Mouse (Mus musculus) erythroid progenitor cell, adult 5-6 weeks (primary cell): ENCODE measurements around the gene Scaper. TPM values are rescaled to one million over a fixed set of nuclear protein-coding genes. Genes with fewer than 3 reads are reported as not detected.

Experiments used
- ATAC-seq: replicated peaks from 2 replicates; pipeline ENCODE4 v1.8.0; 2016; ENCODE audit warnings: moderate number of reproducible peaks, mild to moderate bottlenecking, moderate TSS enrichment, inconsistent platforms; ENCODE audit not compliant: poor library complexity, low FRiP score, severe bottlenecking
- total RNA-seq, 2 experiments: library from RNA; stranded (forward) in 1 of 2; stranded (reverse) in 1 of 2; fragments of 150-400 nt in 1 of 2; fragments of 186-747, 209-891 nt in 1 of 2; gene quantifications; 2 replicates each; pipeline versions ENCODE4 v1.2.3 to v1.2.4; 2015 to 2017; ENCODE audit warnings: low replicate concordance in 2 of 2

Scaper gene
- total RNA-seq (2015; ENCODE audit: low replicate concordance) (3.4 and 7.2 TPM in 2 replicates), total RNA-seq (2017; ENCODE audit: low replicate concordance) (9.1 and 11.8 TPM in 2 replicates)

- peak; percentile 95 for ATAC-seq
Observed at GRCm38 (mm10) chr9:55937664-55938617, at the start of gene Scaper. Gene Scaper (minus strand): TSS chr9:55938119.

- 0 out of 2 replicates have a peak, but pooled peaks have one; percentile 34 for ATAC-seq
Observed at GRCm38 (mm10) chr9:55946819-55947218, 8.9 kb upstream of the Scaper start.

GRCm38 (mm10) chr9:55941356-55941755 is 3.4 kb upstream of the Scaper start:
- ATAC-seq = no peak

- ATAC-seq = peak; percentile 20; the same call in 1 of the 2 replicates
Observed at GRCm38 (mm10) chr9:55938618-55938985, 683 bp upstream of the Scaper start.

GRCm38 (mm10) chr9:55937224-55937663 is 675 bp downstream of the Scaper start:
- ATAC-seq = no peak

- no peak for ATAC-seq
Observed at GRCm38 (mm10) chr9:55932482-55932881, 5.4 kb downstream of the Scaper start.

GRCm38 (mm10) chr9:55918579-55918978 is 19.3 kb downstream of the Scaper start:
- ATAC-seq = no peak

- no peak for ATAC-seq
Observed at GRCm38 (mm10) chr9:55916751-55917150, 21.2 kb downstream of the Scaper start.

GRCm38 (mm10) chr9:55911481-55911880 is 26.4 kb downstream of the Scaper start:
- ATAC-seq = no peak

GRCm38 (mm10) chr9:55902964-55903363 is 35.0 kb downstream of the Scaper start:
- ATAC-seq = no peak

- no peak for ATAC-seq
Observed at GRCm38 (mm10) chr9:55901588-55901987, 36.3 kb downstream of the Scaper start.

GRCm38 (mm10) chr9:55900531-55900930 is 37.4 kb downstream of the Scaper start:
- ATAC-seq = no peak

GRCm38 (mm10) chr9:55878066-55878465 is 59.9 kb downstream of the Scaper start:
- no peak for ATAC-seq

- no peak for ATAC-seq
Observed at GRCm38 (mm10) chr9:55789442-55789841, 148.5 kb downstream of the Scaper start.

GRCm38 (mm10) chr9:55712016-55712415 is 225.9 kb downstream of the Scaper start:
- ATAC-seq = no peak

GRCm38 (mm10) chr9:55710553-55710952 is 227.4 kb downstream of the Scaper start:
- no peak for ATAC-seq

GRCm38 (mm10) chr9:55706603-55707002 is 231.3 kb downstream of the Scaper start:
- no peak for ATAC-seq

- ATAC-seq = no peak
Observed at GRCm38 (mm10) chr9:55695307-55695706, 242.6 kb downstream of the Scaper start.

- no peak for ATAC-seq
Observed at GRCm38 (mm10) chr9:55677099-55677498, 260.8 kb downstream of the Scaper start.

- ATAC-seq = no peak
Observed at GRCm38 (mm10) chr9:55646444-55646843, 291.5 kb downstream of the Scaper start.

- ATAC-seq = no peak
Observed at GRCm38 (mm10) chr9:55626990-55627389, 310.9 kb downstream of the Scaper start.
